Mouse (Mus musculus): ENCODE data around the gene Metap1.

The Metap1 gene

GRCm38 (mm10) chr3:138448077-138448860 is 41.0 kb downstream of the Metap1 start:
- DNase-seq = peak; percentile 85

DNA sequence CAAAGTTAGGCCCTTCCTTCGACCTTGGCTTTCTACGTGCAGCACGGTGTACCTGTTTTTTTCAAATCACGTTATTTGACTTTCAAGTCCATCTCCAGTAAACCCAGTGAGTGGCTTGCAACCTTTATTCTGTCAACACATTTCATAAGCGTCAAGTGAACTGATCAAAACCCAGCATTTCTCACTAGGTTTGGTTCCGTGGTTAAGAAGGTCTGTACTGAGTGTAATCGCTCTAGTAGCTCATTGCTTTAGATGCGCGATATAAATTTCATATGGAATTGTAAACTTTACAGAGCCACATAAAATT is 45.9 kb downstream of the Metap1 start:
- DNase-seq = no peak

DNA sequence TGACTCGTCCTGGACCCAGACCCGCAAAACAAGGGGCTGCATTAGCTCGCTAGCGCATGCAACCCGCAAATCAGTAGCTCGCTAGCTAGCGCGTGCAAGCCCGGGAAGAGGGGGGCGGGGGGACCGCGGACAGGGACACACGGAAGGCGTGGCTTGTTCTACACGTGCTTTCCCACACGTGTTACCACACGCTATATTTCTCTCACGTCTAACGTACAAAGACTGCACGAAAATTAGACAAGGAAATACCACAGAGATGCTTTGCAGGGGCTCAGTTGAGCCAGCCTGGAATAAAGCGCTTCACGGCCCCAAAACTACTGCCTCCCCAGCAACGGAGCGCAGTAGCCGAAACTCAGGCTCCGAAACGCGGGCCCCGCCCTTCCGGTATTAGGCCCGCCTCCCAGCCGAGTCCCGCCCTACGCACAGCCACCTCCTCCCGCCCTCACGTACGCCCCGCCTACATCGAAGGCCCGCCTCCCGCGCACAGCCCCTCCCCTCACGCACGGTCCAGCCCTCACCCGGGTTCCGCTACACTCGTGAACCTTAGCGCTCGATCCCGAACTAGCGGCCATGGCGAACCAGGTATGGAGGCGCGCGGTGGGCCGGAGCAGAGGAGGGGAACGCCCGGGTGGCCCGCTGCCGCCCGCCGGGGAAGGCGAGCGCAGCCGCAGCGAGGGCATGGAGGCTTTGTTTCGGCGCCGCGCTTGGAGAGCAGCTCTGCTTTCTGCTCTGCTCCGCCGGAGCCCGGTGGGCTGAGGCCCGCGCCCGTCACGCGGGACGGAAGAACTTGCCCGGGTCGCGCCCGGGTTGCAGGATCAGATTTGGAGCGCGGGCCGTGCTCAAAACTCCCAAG is 46.5 kb downstream of the Metap1 start, which contains the start of gene Adh5:
TSS of gene Adh5 (plus strand) at position 482 of the 853 bp plus-strand sequence.
- DNase-seq = peak; percentile 99

GRCm38 (mm10) chr3:138442203-138442602 is 47.1 kb downstream of the Metap1 start:
- no peak for DNase-seq

- no peak for DNase-seq
These were observed 50.6 kb downstream of the Metap1 start for GRCm38 (mm10) chr3:138438716-138439115.

DNA sequence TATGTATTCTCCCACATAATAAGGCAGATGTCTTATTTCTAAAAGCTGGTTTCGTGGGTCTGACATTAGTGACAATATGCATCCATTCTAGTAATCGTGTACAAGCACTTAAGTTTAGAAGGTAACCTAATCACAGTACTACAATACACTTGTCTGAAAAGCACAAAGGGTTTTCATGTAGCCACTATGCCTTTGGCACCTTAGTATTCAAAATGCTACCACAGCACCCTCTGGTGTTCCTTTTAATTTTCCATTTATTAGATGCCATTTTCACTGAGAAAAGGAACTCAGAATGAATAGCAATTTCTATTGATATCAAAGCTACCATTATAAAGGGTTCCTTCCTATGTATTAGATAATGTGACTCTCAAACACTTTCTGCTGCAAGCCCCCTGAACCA is 57.5 kb downstream of the Metap1 start:
- DNase-seq = no peak

GRCm38 (mm10) chr3:138430360-138430976 is 58.8 kb downstream of the Metap1 start:
- no peak for DNase-seq

- no peak for DNase-seq
These were observed 65.1 kb downstream of the Metap1 start for GRCm38 (mm10) chr3:138424247-138424646.

- DNase-seq = no peak
These were observed 65.7 kb downstream of the Metap1 start for GRCm38 (mm10) chr3:138423664-138424063.

DNA sequence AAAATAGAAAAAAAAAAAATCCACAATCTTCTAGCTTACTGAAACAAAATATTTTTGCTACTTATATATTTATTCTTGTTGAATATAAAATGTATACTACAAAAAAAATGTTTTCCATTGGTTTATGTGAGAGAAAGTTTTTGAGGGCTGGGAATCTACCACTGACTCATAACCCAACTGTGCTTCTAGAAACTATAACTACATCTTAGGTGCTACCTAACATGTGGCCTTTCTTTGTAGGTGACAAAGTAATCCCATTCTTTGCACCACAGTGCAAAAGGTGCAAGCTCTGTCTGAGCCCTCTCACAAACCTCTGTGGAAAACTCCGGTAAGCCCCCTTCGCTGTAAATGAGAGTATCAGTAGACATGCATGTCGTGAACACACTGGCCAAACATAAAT is 68.9 kb downstream of the Metap1 start:
- no peak for DNase-seq

GRCm38 (mm10) chr3:138419369-138419768 is 69.9 kb downstream of the Metap1 start:
- no peak for DNase-seq

DNA sequence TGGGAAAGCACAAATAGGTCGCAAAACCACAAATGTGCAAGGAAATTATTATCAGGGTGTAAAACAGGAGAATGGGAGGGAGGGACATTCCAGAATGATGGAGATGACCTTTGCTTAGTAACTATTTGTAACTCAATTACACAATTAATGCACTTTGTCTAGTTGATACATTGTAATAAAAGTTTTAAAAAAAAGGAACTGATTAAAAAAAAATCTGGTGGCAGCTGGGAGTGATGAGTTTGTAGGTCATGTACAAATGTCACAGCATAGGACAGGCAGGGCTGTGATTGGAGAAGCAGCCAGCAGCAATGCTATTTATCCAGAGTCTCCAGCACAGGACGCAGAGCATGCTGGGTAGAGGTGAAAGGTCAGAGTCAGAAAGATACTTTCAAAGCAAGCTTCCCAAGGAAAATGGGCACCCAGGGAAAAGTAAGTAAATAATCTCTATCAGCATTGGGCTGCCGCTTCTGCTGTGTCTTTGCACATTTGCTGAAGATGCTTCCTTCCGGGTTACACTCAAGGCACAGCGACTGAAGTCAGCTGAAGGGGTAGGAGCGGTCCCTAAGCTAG is 74.1 kb downstream of the Metap1 start, which contains the start of gene Adh4:
TSS of gene Adh4 (plus strand) at position 346 of the 570 bp plus-strand sequence.
- DNase-seq = no peak

DNA sequence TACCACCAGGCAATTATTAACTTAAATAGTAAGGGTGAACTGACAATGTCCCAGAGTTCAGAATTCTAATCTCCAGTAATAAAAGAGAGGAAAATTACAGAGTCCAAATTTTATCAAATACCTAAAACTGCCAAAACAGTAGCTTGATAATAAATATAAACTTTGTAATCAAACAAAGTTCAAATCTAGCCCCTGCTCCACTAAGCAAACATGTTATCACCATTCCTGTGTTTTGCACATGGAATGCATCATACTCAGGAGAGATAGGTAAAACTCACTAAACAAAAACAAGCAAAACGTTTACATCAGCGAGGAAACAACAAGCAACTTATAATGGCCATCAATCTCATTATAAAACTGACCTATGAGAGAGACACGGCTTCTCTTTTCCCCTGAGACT is 79.1 kb downstream of the Metap1 start:
- no peak for DNase-seq

- no peak for DNase-seq
These were observed 79.7 kb downstream of the Metap1 start for GRCm38 (mm10) chr3:138409585-138409984.
